Mouse (Mus musculus) adrenal gland (tissue): Measurements from ENCODE around the gene Gm20696.

Source experiments
- intact Hi-C: fragments of 180-260 bp; cut with DNase I; formaldehyde crosslinking; loops from one replicate; pipeline ENCODE4 v1.15.1; 2025

The Gm20696 gene

GRCm38 (mm10) chr6:99338174-99338573 lies 328.4 kb downstream of the Gm20696 start:
- intact Hi-C loops, result no loop called here

- intact Hi-C loops, result no loop called here
Observed at GRCm38 (mm10) chr6:99337575-99337974, 329.0 kb downstream of the Gm20696 start.

GRCm38 (mm10) chr6:99336191-99336590 lies 330.4 kb downstream of the Gm20696 start:
- intact Hi-C loops, result no loop called here

DNA sequence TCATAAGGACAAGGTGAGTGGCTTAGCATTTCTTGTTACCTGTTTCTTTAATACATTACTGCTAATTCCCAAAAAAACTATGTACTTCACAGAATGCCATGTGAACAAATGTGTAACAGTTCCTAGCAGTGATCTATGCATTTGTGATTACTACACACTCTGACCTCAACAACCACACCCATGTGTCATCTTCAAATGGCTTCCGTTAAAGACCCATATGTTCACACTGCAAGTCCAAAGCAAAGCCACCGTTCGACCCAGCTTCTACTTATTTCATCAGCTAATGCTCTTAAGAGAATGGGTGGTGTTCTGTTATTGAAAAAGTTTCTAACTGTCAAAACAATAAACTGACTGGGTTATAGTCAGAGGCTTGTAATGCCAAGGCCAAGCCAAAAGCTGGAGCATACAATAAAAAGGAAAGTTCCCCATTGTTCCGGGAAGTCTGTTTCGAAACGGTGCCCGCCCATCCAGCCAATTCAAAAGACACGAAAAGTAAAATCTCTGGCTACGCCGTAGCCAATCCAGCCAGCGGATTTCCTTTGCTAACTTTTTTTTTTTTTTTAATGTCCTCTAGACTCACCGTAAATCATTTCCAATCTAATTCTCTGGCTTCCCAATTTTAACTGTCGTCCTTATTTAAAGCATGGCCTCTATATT lies 331.3 kb downstream of the Gm20696 start:
- intact Hi-C loops, result no loop called here

GRCm38 (mm10) chr6:99334255-99334654 lies 332.3 kb downstream of the Gm20696 start:
- intact Hi-C loops, result no loop called here

DNA sequence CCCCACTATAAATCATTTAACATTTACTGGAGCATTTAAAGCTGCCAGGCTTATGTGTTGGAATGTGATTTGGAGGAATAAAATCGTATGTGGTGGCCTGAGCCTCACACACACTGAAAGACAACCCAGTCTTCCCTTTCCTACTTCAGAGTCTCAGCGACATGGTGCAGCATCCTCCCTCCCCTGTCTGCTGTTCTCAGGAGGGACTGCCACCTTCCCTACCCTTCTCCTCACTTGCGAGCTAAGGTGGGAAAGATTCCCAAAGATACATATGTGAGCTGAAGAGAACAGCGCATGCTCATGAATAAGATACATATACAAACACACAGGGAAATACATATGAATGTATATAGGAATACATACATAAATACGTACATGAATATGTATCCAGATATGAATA lies 333.5 kb downstream of the Gm20696 start:
- intact Hi-C loops, result no loop called here

DNA sequence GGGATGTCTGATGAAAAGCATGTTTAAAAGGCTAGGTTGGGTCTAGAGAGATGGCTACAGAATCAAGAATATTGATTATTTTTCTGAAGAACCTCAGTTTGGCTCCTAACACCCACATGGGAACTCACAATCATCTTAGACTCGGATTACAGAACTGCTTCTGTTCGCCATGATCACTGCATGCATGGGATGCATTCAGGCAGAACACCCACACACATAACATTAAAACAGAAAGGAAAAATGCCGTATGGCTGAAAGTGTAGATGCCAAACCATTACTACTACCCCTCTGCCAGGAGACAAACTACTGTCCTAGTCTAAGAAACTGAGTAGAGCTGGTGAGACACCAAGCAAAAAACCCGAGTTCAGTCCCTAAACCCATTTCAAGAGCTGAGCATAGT lies 336.4 kb downstream of the Gm20696 start:
- intact Hi-C loops, result no loop called here

- intact Hi-C loops, result no loop called here
Observed at GRCm38 (mm10) chr6:99328634-99329033, 338.0 kb downstream of the Gm20696 start.

- intact Hi-C loops, result no loop called here
Observed at GRCm38 (mm10) chr6:99328146-99328545, 338.5 kb downstream of the Gm20696 start.

GRCm38 (mm10) chr6:99327721-99328120 lies 338.9 kb downstream of the Gm20696 start:
- intact Hi-C loops, result no loop called here

DNA sequence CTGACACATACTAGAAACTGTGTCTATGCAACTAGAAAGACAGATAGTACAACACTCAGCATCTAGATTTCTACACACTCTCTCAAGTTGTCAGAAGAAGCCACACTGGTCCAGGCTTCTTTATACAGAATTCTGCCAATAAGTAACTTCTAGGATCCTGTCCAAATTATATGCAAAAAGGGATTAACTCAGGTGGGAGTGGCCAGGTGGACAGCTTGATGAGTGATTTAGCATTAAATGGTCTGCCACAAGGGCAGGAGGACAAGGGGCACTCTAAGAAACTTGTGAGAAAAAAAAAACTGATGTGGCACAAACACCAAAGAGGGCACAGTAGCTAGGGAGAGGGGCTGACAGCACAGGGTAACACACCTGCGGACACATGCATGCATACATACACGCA lies 340.7 kb downstream of the Gm20696 start:
- intact Hi-C loops, result no loop called here

DNA sequence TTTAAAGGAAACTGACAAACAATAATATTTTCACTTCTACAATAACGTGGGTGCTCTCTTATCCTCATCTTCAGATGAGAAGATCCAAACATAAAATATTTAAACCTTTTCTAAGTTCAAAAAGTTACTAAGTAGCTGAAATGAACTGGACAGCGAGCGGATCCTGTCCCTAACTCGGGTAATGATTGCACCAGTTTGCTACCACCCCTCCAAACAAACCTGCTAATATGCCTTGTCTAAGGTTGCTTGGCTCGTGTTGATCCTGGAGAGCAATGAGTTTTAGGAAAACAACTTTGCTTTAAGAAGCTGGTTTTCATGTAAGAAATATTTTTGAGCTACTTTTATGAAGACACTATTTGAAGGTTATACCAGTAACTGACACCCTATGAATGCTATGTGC lies 341.1 kb downstream of the Gm20696 start:
- intact Hi-C loops, result no loop called here

DNA sequence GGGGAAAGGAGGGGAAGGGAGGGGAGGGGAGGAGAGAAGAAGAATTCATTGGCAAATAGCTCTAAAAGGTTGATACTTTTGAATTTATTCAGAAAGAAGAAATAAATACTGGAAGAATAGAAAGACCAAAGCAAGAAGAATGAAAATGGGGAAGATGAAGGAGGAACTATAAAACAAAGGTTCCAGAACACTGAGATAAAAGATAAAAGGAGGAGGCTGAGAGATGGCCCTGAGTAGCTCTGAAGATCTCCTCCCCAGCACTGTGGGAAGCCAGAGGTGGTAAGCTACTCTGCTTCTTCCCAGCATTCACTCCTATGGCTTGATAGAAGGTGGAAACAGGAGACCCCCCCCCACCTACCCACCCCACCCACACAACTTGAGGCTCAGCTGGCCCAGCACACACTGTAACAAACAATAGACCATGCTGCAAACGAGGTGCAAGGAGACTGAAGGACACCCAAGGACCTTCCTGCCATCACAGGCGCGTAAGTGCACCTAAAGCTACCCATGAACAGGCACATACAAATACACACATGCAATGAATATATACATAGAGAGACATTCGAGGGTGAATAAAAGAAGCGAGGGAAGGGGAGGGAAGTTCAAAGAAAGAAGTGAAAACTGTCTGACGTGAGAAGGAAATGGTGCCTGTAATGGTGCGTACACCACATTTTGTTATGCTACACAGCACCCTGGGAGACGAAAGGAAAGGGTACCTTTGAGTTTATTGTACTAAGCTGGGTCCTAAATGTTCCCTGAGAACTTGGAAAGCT lies 344.3 kb downstream of the Gm20696 start:
- intact Hi-C loops, result no loop called here

GRCm38 (mm10) chr6:99320444-99320843 lies 346.2 kb downstream of the Gm20696 start:
- intact Hi-C loops, result no loop called here

- intact Hi-C loops, result no loop called here
Observed at GRCm38 (mm10) chr6:99319415-99320405, 346.9 kb downstream of the Gm20696 start.

DNA sequence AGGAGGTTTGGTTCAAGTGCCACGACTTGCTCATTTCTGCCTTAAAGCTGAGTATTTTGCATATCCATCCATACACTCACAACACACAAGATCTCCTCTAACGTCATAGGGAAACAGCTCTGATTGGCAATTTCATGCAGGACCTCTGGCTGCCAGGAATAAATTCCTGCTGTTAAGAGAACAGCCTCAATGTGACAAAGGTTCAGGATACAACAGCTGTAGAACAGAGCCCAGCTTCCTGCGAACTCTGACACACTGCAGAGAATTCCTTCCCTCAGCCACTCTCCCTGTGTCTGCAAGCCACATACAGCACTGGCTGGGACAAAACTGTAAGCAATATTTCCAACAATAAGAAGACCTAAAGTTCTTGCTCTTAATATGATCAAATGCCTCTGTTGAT lies 351.9 kb downstream of the Gm20696 start:
- intact Hi-C loops, result no loop called here

- intact Hi-C loops, result no loop called here
Observed at GRCm38 (mm10) chr6:99310529-99310928, 356.1 kb downstream of the Gm20696 start.

- intact Hi-C loops, result no loop called here
Observed at GRCm38 (mm10) chr6:99310171-99310500, 356.5 kb downstream of the Gm20696 start.

DNA sequence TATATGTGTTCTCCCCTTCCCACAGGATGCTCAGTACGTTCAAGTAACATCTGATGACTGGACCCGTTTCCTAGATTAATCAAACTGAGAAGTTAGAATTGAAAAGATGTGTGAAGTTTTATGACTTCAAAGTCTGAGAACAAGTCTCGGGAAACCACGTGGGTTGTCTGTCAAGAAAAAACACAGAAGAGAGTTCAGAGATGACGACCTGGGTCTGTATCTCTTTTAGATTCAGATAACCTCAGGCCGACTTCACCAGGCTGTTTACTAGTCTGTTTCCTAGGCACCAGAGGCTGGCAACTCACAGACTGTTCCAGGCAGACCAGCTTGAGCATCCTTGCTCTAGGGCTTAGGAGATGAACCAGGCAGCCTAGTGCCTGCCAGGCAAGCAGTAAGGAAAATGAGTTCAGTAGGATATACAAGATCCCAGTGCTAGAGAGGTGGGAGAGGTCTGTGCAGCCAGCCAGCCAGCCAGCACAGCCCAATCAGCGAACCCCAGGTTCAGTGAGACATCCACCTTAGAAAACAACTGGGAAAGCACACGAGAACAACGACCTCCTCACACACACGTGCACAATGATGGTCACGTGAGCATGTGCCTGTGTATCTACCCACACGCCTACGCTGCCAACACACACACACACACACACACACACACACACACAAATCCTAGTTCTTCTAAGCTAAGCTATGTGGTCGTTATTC lies 357.0 kb downstream of the Gm20696 start:
- intact Hi-C loops, result no loop called here

- intact Hi-C loops, result no loop called here
Observed at GRCm38 (mm10) chr6:99305751-99306150, 360.8 kb downstream of the Gm20696 start.

DNA sequence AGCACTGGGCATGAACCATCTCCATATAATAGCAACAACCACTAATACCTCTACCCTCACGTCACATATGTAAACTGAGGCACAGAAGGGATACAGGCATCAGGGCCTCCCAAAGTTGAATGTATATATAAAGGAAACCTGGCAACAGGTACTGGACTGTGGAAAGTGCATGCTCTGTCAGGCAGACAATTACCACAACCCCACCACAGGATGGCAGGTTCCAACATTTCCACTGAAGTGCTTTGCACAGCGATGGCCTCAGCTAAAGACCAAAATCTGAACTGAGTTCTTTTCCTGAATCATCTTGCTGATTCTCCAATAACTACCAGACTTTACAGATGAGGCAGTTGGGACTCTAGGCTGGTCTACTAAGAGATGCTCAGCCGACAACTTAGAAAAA lies 361.4 kb downstream of the Gm20696 start:
- intact Hi-C loops, result no loop called here
